Mouse (Mus musculus): ENCODE data around the gene Hs1bp3.

GRCm38 (mm10) chr12:8335503-8335902, 22.3 kb downstream of the Hs1bp3 start:
- TF ChIP-seq GATA1 (IDR thresholded peaks at IDR 0.05; ENCODE audit: borderline replicate concordance, low read length) (no peak), FLI1 (IDR thresholded peaks at IDR 0.05; ENCODE audit: low read length) (no peak)

All from megakaryocyte, embryonic 14.5 days (primary cell).